Comparison of ENCODE assay signal across 10 mouse cellular contexts in genomic region chr8:57328931-57329341, GRCm38 (mm10). TPM values are rescaled to one million over a fixed set of nuclear protein-coding genes. Genes with fewer than 3 reads are reported as not detected.
A peak's percentile ranks its signal among the peaks of the same experiment; 100 is the strongest.
DNase-seq lines count a peak whose midpoint lies in the region; ATAC-seq and TF ChIP-seq lines count a peak whose summit lies in the region.
"Had no signal": no experiment of that assay in that cellular context is flagged by ENCODE, and none has a peak within 500 bp of the region (broad histone marks: within the 10 kb centered on the region; RNA-seq: fewer than 3 reads in every experiment).

No protein-coding gene starts in this region.

- peaks cover 22% of the 10 kb centered on the region for H3K9me3 ChIP-seq in megakaryocyte, embryonic 14.5 days
- H3K9me3 ChIP-seq in heart, embryonic 14.5 days (ENCODE audit: control insufficient read depth, low read length): no peaks in the 10 kb centered on the region
- no peaks in the 10 kb centered on the region for H3K9me3 ChIP-seq in limb, embryonic 14.5 days (ENCODE audit: control insufficient read depth, low read length)
- H3K9me3 ChIP-seq in stomach, embryonic 15.5 days: no peaks in the 10 kb centered on the region

- H3K36me3 ChIP-seq in megakaryocyte, embryonic 14.5 days (replicated peaks; ENCODE audit: low read length): no peaks in the 10 kb centered on the region
- H3K36me3 ChIP-seq in heart, embryonic 14.5 days (ENCODE audit: control insufficient read depth, insufficient read depth, low read length): peaks cover 26% of the 10 kb centered on the region
- peaks cover 5% of the 10 kb centered on the region; the same call in 1 of the 2 replicates for H3K36me3 ChIP-seq in limb, embryonic 14.5 days (ENCODE audit: control insufficient read depth, insufficient read depth, low read length)
- H3K36me3 ChIP-seq in stomach, embryonic 15.5 days: no peaks in the 10 kb centered on the region

- TF ChIP-seq POLR2A in limb, embryonic 14.5 days (IDR thresholded peaks at IDR 0.05; ENCODE audit: borderline replicate concordance, extremely low read depth, insufficient read depth, insufficient read length): no peak

- peak overlapping the region; percentile 84 for H3K4me3 ChIP-seq in megakaryocyte, embryonic 14.5 days (replicated peaks)
- peak overlapping the region; percentile 73 to 90 for H3K4me3 ChIP-seq in heart, embryonic 14.5 days (ENCODE audit: control insufficient read depth in 1 of 2, insufficient read depth in 1 of 2, low read depth in 1 of 2, low read length in 2 of 2)
- peak overlapping the region; percentile 81 for H3K4me3 ChIP-seq in limb, embryonic 14.5 days (replicated peaks; ENCODE audit: low read length)
- H3K4me3 ChIP-seq in stomach, embryonic 15.5 days (replicated peaks): peak overlapping the region; percentile 32

- ATAC-seq in megakaryocyte, adult 5-6 weeks (ENCODE audit: poor library complexity, severe bottlenecking): no peak
- peak; percentile 82 for ATAC-seq in heart, embryonic 14.5 days (ENCODE audit: insufficient number of reproducible peaks, insufficient read depth, low FRiP score, low read depth)
- ATAC-seq in limb, embryonic 14.5 days (ENCODE audit: low FRiP score, low read depth): peak; percentile 60
- peak; percentile 18; the same call in 1 of the 2 replicates for ATAC-seq in stomach, embryonic 15.5 days (ENCODE audit: insufficient read depth, low FRiP score, low read depth)
- no peak for ATAC-seq in erythroid progenitor cell, adult 5-6 weeks (replicated peaks; ENCODE audit: low FRiP score, poor library complexity, severe bottlenecking)

- peaks cover 41% of the 10 kb centered on the region for H3K4me1 ChIP-seq in megakaryocyte, embryonic 14.5 days
- peaks cover 15 to 31% of the 10 kb centered on the region in 2 experiments for H3K4me1 ChIP-seq in heart, embryonic 14.5 days (ENCODE audit: control insufficient read depth in 2 of 2, insufficient read depth in 2 of 2, low read length in 2 of 2)
- peaks cover 32% of the 10 kb centered on the region for H3K4me1 ChIP-seq in limb, embryonic 14.5 days (ENCODE audit: control insufficient read depth, insufficient read depth, low read length)
- H3K4me1 ChIP-seq in stomach, embryonic 15.5 days: peaks cover 9% of the 10 kb centered on the region; the same call in 1 of the 2 replicates

- H3K4me2 ChIP-seq in heart, embryonic 14.5 days (ENCODE audit: low read length): peak overlapping the region; percentile 80
- H3K4me2 ChIP-seq in limb, embryonic 14.5 days (replicated peaks; ENCODE audit: low read depth, low read length, severe bottlenecking): peak overlapping the region; percentile 72
- peak overlapping the region; percentile 57 for H3K4me2 ChIP-seq in stomach, embryonic 15.5 days

- 2% methylated on average over 19 of the region's 19 CpGs for WGBS in heart, embryonic 14.5 days
- 2% methylated on average over 19 of the region's 19 CpGs for WGBS in limb, embryonic 14.5 days
- WGBS in stomach, embryonic 15.5 days: 2% methylated on average over 19 of the region's 19 CpGs

- peak overlapping the region; percentile 100 for H3K9ac ChIP-seq in heart, embryonic 14.5 days (ENCODE audit: low read length)
- peak overlapping the region; percentile 61 for H3K9ac ChIP-seq in limb, embryonic 14.5 days (ENCODE audit: low read depth, low read length, severe bottlenecking)
- H3K9ac ChIP-seq in stomach, embryonic 15.5 days: no peak overlapping the region

- DNase-seq in limb, embryonic 14.5 days (ENCODE audit: low spot score): no peak
- no peak for DNase-seq in left cerebral cortex, postnatal 14 days (ENCODE audit: low spot score in 2 of 2)
- no peak for DNase-seq in urinary bladder, postnatal 14 days (ENCODE audit: low spot score)
- DNase-seq: cerebellum, adult 8-10 months; kidney, adult 8-10 months had no signal

- peak overlapping the region; percentile 98 to 99 for H3K27ac ChIP-seq in heart, embryonic 14.5 days (replicated peaks in 1 of 2; ENCODE audit: control insufficient read depth in 1 of 2, insufficient read depth in 1 of 2, low read depth in 2 of 2, low read length in 2 of 2)
- peak overlapping the region; percentile 89 for H3K27ac ChIP-seq in limb, embryonic 14.5 days (replicated peaks; ENCODE audit: low read depth, low read length)
- peak overlapping the region; percentile 78; the same call in 1 of the 2 replicates for H3K27ac ChIP-seq in stomach, embryonic 15.5 days

- H3K27me3 ChIP-seq in megakaryocyte, embryonic 14.5 days (replicated peaks): peaks cover 97% of the 10 kb centered on the region
- no peaks in the 10 kb centered on the region for H3K27me3 ChIP-seq in heart, embryonic 14.5 days (ENCODE audit: control insufficient read depth, insufficient read depth, low read length)
- peaks cover 49% of the 10 kb centered on the region; the same call in 1 of the 2 replicates for H3K27me3 ChIP-seq in limb, embryonic 14.5 days (ENCODE audit: control insufficient read depth, insufficient read depth, low read length)
- peaks cover 40% of the 10 kb centered on the region; the same call in 1 of the 2 replicates for H3K27me3 ChIP-seq in stomach, embryonic 15.5 days (replicated peaks)

- intact Hi-C loops in left cerebral cortex, postnatal 14 days (cut with DNase I): no loop called here

RNA-seq across cellular contexts. Expression of gene Hand2, which starts 8.2 kb away (rescaled TPM):
- polyA plus RNA-seq in megakaryocyte, embryonic 14.5 days (2012; ENCODE audit: insufficient read depth, low replicate concordance): 0.03 TPM in 1 of 2 replicates, not detected in the other
- total RNA-seq in megakaryocyte, adult 5-6 weeks (2015): not detected in 2 replicates
- not detected in 2 replicates for total RNA-seq in megakaryocyte, adult 5-6 weeks (2017)
- polyA plus RNA-seq in heart, embryonic 14.5 days (2014; fragmentation: Nextera tagmentation; extraction: Ambion mirVana): 16.3 and 17.4 TPM in 2 replicates
- 33.4 and 36.2 TPM in 2 replicates for polyA plus RNA-seq in limb, embryonic 14.5 days (2012; rRNA removed)
- polyA plus RNA-seq in limb, embryonic 14.5 days (2014; fragmentation: Nextera tagmentation; extraction: Ambion mirVana): 9.8 and 13.5 TPM in 2 replicates
- 9.4 and 9.8 TPM in 2 replicates for polyA plus RNA-seq in stomach, embryonic 15.5 days (2015; fragmentation: Nextera tagmentation; extraction: Ambion mirVana)
- total RNA-seq in erythroid progenitor cell, adult 5-6 weeks (2015; ENCODE audit: low replicate concordance): not detected in 2 replicates
- total RNA-seq in erythroid progenitor cell, adult 5-6 weeks (2017; ENCODE audit: low replicate concordance): not detected in 2 replicates
- not detected for total RNA-seq in left cerebral cortex, postnatal 14 days (2021)

Comparison
In these comparisons a context has a peak if more than half of its experiments do, and no peak if none do; other contexts are left out.
1. H3K4me3 ChIP-seq: peak in every context shown above with its lines; median percentile 84 in megakaryocyte, embryonic 14.5 days; 82 in heart, embryonic 14.5 days; 81 in limb, embryonic 14.5 days; 32 in stomach, embryonic 15.5 days.
2. ATAC-seq: peak in heart, embryonic 14.5 days (single experiment), limb, embryonic 14.5 days (single experiment) and stomach, embryonic 15.5 days (single experiment); none in megakaryocyte, adult 5-6 weeks (single experiment) and erythroid progenitor cell, adult 5-6 weeks (single experiment).
3. RNA of gene Hand2, which starts 8.2 kb away (polyA plus RNA-seq): 9.8 to 36.2 TPM in limb, embryonic 14.5 days, 16.3 to 17.4 TPM in heart, embryonic 14.5 days and 9.4 to 9.8 TPM in stomach, embryonic 15.5 days; 0.03 TPM in megakaryocyte, embryonic 14.5 days; every median in the first group is over 10 times any median in the second.
4. Peak in every context shown above with its lines, with median percentiles within 50 percentile points of each other: H3K27ac ChIP-seq and H3K4me2 ChIP-seq.